Mouse (Mus musculus) heart, embryonic 16.5 days (tissue): ENCODE data around the gene Chchd5. TPM values are rescaled to one million over a fixed set of nuclear protein-coding genes. Genes with fewer than 3 reads are reported as not detected.

Experiments
- ATAC-seq: fragments of 200-750 bp; cut with Nextera tagmentation; replicated peaks from 2 replicates; pipeline ENCODE4 v1.8.0; 2017; ENCODE audit warnings: moderate number of reproducible peaks; ENCODE audit not compliant: insufficient read depth, low FRiP score; ENCODE audit errors: extremely low read depth
- H3K27ac ChIP-seq: fragments of 300-500 bp; sonication (generic); 2 replicates; pipeline ENCODE4 v1.5.1; 2014; ENCODE audit warnings: mild to moderate bottlenecking, low read length, control low read depth, moderate library complexity
- H3K27me3 ChIP-seq: fragments of 300-500 bp; sonication (generic); 2 replicates; pipeline ENCODE4 v1.6.1; 2014; ENCODE audit warnings: low read length, mixed read lengths; ENCODE audit not compliant: control insufficient read depth, insufficient read depth
- H3K36me3 ChIP-seq: fragments of 300-500 bp; sonication (generic); 2 replicates; pipeline ENCODE4 v1.6.1; 2014; ENCODE audit not compliant: control insufficient read depth, insufficient read depth
- H3K4me1 ChIP-seq: fragments of 300-500 bp; sonication (generic); 2 replicates; pipeline ENCODE4 v1.6.1; 2014; ENCODE audit warnings: low read length, mixed read lengths; ENCODE audit not compliant: control insufficient read depth, insufficient read depth
- H3K4me2 ChIP-seq: fragments of 300-500 bp; sonication (generic); 2 replicates; pipeline ENCODE4 v1.6.1; 2014; ENCODE audit warnings: low read depth, mild to moderate bottlenecking, control low read depth, low read length
- H3K4me3 ChIP-seq: fragments of 300-500 bp; sonication (generic); 2 replicates; pipeline ENCODE4 v1.5.1; 2014; ENCODE audit warnings: mild to moderate bottlenecking, control low read depth, low read length
- H3K9ac ChIP-seq: fragments of 300-500 bp; sonication (generic); 2 replicates; pipeline ENCODE4 v1.6.1; 2014; ENCODE audit warnings: low read length, control low read depth
- H3K9me3 ChIP-seq: fragments of 300-500 bp; sonication (generic); replicated peaks from 2 replicates; pipeline ENCODE4 v1.6.1; 2016; ENCODE audit warnings: low read length; ENCODE audit not compliant: control insufficient read depth
- WGBS: fragments of 180-500 bp; shearing (Covaris S2); extraction: QIAGEN DNeasy Blood & Tissue Kit; methylation state at CpG from one replicate; pipeline ENCODE4 v1.1.7; 2014; 5-methylcytosine and 5-hydroxymethylcytosine counted together
- polyA plus RNA-seq: library from polyadenylated mRNA; unstranded; fragments of >200 nt; fragmentation: Nextera tagmentation; extraction: Ambion mirVana; gene quantifications from 2 replicates; pipeline ENCODE4 v1.2.1, GENCODE M21; 2015

Gene Chchd5
- polyA plus RNA-seq, 1 experiment from 2014 or later = 18.2 TPM

DNA sequence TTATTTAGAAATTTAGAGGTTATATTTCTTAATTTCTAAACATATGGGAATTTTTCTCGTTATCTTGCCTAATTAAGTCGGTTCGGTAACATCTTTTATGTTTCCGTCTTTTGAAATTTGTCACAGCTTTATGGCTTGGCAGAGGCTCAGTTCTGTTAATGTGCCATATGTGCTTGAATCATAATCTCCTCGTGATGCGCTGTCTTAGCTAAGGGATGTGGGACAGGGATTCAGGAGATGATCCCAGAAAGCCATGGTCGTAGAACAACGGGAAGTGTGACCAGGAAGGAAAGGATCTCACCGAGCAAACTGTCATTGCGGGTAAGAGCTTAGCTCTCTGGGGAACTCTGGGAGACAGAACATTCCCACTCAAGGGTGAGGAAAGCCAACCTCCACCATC lies 10.4 kb downstream of the Chchd5 start:
- Histone ChIP-seq H3K27me3 (no peaks in the 10 kb centered on the region), H3K36me3 (no peaks in the 10 kb centered on the region), H3K4me2 (no peak overlapping the region), H3K9me3 (no peaks in the 10 kb centered on the region), H3K4me1 (no peaks in the 10 kb centered on the region), H3K27ac (no peak overlapping the region), H3K9ac (no peak overlapping the region), H3K4me3 (no peak overlapping the region)
- no peak for ATAC-seq
- 80% methylated on average over 10 of the region's 10 CpGs for WGBS

DNA sequence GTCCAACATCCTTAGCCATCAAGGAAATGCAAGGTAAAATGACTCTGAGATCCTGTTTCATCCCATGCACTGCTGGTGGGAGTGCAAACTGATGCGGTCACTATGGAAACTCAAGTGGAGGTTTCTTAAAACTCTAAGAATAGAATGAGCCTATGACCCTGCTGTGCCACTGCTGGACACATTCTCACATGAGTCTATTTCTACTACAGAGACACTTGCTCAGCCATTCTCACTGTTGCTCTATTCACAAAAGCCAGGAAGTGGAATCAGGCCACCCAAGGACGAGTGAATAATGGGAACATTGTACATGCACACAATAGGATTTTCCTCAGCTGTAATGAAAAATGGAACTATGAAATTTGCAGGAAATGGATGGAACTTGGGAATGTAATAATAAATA lies 19.3 kb downstream of the Chchd5 start:
- Histone ChIP-seq H3K9ac (no peak overlapping the region), H3K36me3 (no peaks in the 10 kb centered on the region), H3K27me3 (no peaks in the 10 kb centered on the region), H3K9me3 (no peaks in the 10 kb centered on the region), H3K4me1 (no peaks in the 10 kb centered on the region), H3K4me2 (no peak overlapping the region), H3K4me3 (no peak overlapping the region), H3K27ac (no peak overlapping the region)
- no peak for ATAC-seq
- WGBS = 41% methylated on average over 2 of the region's 2 CpGs

DNA sequence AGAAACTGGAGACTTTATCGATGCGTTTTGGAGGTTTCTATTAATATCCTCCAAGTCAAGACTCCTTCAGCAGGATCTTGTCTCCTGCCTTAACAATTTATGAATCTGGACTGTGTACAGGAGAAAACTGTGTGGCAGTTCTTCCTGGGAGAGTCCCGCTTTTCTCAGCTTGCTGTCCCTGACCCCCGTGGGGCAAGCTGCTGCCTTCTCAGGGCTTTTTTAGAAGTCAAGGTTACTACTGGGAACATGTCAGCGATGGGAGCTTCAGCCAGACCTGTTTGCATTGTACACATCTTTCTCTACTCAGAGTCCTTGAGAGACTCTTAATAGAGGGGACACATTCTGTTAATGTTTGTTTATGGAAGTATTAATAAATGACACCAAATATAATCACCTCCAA lies 20.9 kb downstream of the Chchd5 start:
- H3K36me3 ChIP-seq = no peaks in the 10 kb centered on the region
- 70% methylated on average over 5 of the region's 5 CpGs for WGBS
- ATAC-seq = no peak

DNA sequence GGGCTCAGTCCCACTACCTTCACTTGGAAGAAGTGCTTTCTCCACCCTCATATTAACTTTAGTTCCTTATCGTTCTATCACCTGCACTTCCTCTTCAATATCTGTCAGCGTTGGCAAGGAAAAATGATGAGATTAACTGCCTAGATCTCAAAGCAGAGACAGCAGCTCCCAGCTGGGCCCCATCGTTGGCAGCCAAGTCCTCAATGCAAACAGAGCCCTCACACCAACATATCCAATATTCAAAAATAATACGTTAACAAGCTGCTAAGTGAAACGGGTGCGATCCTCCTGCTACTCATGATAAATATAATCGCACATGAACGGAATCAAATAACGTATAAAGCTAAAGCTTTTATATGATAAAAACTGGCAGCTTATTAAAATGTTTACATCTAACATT lies 21.6 kb downstream of the Chchd5 start:
- no peaks in the 10 kb centered on the region for H3K27me3 ChIP-seq
- H3K9ac ChIP-seq = no peak overlapping the region
- H3K27ac ChIP-seq = no peak overlapping the region
- no peak overlapping the region for H3K4me3 ChIP-seq
- no peak overlapping the region for H3K4me2 ChIP-seq
- H3K9me3 ChIP-seq = no peaks in the 10 kb centered on the region
- WGBS = 75% methylated on average over 9 of the region's 9 CpGs
- H3K4me1 ChIP-seq = no peaks in the 10 kb centered on the region
- ATAC-seq = no peak
- no peaks in the 10 kb centered on the region for H3K36me3 ChIP-seq

More for the DNA sequence above, 20.9 kb downstream of the Chchd5 start:
- Histone ChIP-seq H3K27me3 (no peaks in the 10 kb centered on the region), H3K9me3 (no peaks in the 10 kb centered on the region), H3K4me1 (no peaks in the 10 kb centered on the region), H3K4me3 (no peak overlapping the region), H3K27ac (no peak overlapping the region), H3K4me2 (no peak overlapping the region), H3K9ac (no peak overlapping the region)

DNA sequence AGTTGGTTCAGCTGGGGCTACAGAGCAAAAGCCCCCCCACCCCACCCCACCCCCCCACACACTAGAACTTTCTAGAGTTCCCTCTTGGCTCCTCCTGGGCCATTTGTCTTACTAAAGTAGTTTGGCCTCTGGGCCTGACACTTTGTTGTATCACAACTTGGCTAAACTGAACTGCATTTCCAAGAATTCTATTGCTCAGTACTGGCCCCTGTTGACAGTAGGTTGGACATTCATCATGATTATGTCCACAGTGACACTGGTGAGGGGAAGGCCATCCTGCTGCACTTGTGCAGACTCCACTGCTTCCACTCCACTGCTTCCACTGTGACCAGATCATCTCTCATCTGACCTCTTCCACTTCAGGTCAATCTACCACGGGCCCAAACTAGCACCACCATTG lies 23.3 kb downstream of the Chchd5 start:
- Histone ChIP-seq H3K4me2 (no peak overlapping the region), H3K27ac (no peak overlapping the region), H3K27me3 (no peaks in the 10 kb centered on the region), H3K9me3 (no peaks in the 10 kb centered on the region), H3K9ac (no peak overlapping the region), H3K36me3 (no peaks in the 10 kb centered on the region), H3K4me3 (no peak overlapping the region), H3K4me1 (no peaks in the 10 kb centered on the region)
- WGBS = 73% methylated on average over 1 of the region's 1 CpGs
- ATAC-seq = no peak

DNA sequence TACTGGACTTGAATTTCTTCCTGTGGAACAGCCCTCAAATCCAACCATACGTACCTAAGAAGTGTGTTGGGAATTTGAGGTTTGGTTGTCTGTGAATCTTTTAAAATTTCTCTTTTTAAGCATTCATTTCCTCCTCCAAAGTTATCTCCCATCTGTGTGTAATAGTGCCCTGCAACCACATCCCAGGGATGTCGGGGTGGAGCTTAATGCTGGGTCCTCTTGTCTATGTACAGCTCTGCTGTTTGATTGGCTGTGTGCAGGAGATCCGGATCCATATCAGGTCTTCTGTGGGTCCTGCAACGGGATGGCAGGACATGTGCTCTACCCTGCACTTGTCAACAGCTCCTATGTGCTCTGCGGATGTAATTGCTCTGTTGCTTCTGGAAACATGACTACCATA lies 35.3 kb downstream of the Chchd5 start:
- H3K4me2 ChIP-seq = no peak overlapping the region
- peaks cover 3% of the 10 kb centered on the region; the same call in 1 of the 2 replicates for H3K9me3 ChIP-seq
- no peak overlapping the region for H3K27ac ChIP-seq
- no peak overlapping the region for H3K4me3 ChIP-seq
- H3K4me1 ChIP-seq = peaks cover 9% of the 10 kb centered on the region; the same call in 1 of the 2 replicates
- no peak for ATAC-seq
- no peak overlapping the region for H3K9ac ChIP-seq
- WGBS = 65% methylated on average over 5 of the region's 5 CpGs
- no peaks in the 10 kb centered on the region for H3K36me3 ChIP-seq
- H3K27me3 ChIP-seq = no peaks in the 10 kb centered on the region

DNA sequence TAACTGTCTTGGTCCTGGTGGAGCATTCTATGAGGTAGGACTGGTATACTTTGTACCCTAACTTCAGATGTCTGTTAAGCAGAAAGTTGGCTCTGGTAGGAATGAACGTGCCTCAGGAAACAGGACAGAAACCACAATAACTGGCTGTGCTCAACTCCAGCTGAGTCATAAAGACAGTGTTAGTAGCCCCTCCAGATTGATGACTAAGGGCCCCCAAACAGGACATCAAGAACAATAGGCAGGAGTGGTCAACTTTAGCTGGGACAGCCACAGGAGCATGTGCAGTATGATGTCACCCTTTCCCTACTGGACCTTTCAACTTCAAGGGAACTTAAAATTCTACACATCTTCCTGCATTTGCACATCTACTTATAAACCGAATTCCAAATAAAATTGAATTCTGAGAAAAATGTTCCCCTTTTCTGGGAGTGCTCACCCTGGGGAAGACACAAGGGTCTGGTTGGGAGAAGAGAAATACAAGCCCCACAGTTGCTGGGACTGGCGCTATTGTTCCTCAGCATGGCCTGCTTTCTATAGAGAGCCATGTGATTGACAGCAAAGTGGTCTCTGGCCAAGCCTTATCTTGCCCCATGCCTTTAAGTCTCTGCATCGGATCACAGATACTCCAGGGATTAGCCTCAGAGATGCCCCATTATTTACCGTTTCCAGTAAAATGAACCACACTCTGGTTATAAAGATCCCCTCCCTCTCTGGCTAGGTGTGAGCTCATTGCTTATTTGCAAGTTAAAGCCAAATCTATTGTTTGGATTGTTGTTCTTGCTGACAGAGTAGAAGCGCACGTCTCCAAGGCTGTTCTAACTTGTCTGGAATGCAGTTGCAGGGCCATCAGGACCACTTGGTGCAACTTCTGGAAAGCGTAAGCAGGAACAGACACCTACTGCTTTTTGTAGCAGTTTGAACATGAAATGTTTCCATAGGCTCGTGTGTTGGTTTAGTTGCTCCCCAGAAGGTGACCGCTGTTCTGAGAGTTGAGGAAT lies 37.3 kb downstream of the Chchd5 start:
- peak; percentile 52 for ATAC-seq
- Histone ChIP-seq H3K9me3 (peaks cover 3% of the 10 kb centered on the region; the same call in 1 of the 2 replicates), H3K4me1 (peaks cover 9% of the 10 kb centered on the region; the same call in 1 of the 2 replicates), H3K4me3 (no peak overlapping the region), H3K36me3 (no peaks in the 10 kb centered on the region), H3K27ac (peak overlapping the region; percentile 70), H3K27me3 (no peaks in the 10 kb centered on the region), H3K9ac (no peak overlapping the region), H3K4me2 (no peak overlapping the region)
- WGBS = 38% methylated on average over 10 of the region's 10 CpGs

DNA sequence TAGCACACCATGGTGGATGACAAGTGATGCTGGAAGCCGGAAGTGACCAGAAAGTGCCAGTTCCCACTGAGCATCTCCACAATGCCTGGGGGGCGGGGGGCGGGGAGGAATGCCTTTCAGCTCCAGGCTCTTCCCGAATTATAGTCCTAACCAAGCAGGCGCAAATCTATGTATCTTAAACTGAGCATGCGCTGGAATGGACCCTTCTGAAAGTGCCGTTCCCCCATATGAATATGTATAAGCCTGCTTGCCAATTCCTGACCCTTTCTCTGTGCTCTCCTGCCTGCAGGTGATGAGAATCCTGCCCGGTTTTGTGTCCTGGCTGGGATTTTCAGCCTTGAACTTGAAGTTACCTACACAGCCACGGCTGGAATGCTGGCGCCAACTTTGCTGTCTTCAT lies 43.9 kb downstream of the Chchd5 start:
- no peaks in the 10 kb centered on the region; the same call in 1 of the 2 replicates for H3K4me1 ChIP-seq
- H3K4me3 ChIP-seq = no peak overlapping the region
- no peak overlapping the region for H3K27ac ChIP-seq
- H3K9me3 ChIP-seq = no peaks in the 10 kb centered on the region
- H3K27me3 ChIP-seq = no peaks in the 10 kb centered on the region
- ATAC-seq = no peak
- WGBS = 49% methylated on average over 10 of the region's 10 CpGs
- no peak overlapping the region for H3K9ac ChIP-seq
- no peak overlapping the region for H3K4me2 ChIP-seq
- H3K36me3 ChIP-seq = no peaks in the 10 kb centered on the region

DNA sequence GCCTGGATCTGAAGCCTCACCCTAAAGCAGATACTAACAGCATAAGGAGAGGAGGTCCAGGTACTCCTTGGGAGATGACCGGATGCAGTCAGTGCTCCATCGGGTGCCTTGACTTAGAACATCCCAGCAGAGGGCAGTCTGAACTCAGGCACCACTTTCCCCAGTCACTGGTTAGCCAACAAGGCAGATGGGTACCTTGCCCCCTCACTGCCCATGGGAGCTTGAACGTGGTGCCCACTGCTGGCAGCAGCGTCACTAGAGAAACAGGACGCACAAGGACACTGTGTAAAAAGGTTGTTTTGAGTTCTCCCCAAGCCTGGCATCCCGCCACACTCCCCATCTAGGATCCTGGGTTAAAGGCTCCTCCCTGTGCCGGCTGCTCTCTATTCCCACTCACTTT lies 45.0 kb downstream of the Chchd5 start:
- H3K27me3 ChIP-seq = no peaks in the 10 kb centered on the region
- no peak overlapping the region for H3K9ac ChIP-seq
- no peaks in the 10 kb centered on the region for H3K36me3 ChIP-seq
- ATAC-seq = 0 out of 2 replicates have a peak, but pooled peaks have one; percentile 35
- WGBS = 31% methylated on average over 7 of the region's 7 CpGs
- no peaks in the 10 kb centered on the region; the same call in 1 of the 2 replicates for H3K4me1 ChIP-seq
- no peak overlapping the region for H3K4me2 ChIP-seq
- H3K27ac ChIP-seq = no peak overlapping the region
- H3K9me3 ChIP-seq = no peaks in the 10 kb centered on the region
- H3K4me3 ChIP-seq = no peak overlapping the region
